Mouse (Mus musculus): ENCODE data around the gene Lyz1.
"Not testable (repeated sequence)": the region's sequence is repeated elsewhere in the genome, so short reads cannot be mapped to it uniquely, and the experiment has no call there.

Lyz1 gene

DNA sequence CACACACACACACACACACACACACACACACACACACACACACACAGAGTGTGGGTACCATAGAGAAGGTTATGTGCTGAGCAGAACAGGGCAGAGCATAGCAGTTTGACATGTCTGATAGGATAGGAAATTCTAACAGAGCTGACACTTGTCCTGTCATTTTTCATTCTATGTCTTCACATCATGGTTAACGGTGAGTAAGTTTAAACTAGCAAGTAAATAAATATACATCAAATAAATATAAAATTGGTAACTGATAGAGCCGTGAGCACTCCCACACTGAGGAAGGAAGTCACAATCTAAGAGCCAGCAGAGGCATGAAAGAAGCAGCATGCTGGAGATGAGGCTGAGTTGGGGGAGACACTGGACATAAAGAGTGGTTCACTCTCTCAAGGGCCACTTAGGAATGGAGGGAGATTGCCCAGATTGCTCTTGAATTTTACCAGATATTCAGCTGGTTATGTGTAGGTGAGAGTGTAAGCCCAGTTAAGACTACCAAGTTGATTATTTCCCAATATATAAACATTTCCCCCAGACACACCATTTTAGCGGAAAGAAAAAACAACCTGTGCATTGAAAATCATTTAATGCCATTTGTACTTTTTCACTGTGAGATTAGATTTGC lies 5.3 kb downstream of the Lyz1 start:
- no peak for DNase-seq (ENCODE audit: low read depth)

GRCm38 (mm10) chr10:117286366-117286970 lies 6.2 kb downstream of the Lyz1 start:
- no peak for DNase-seq (ENCODE audit: low read depth)

GRCm38 (mm10) chr10:117285584-117285983 lies 7.1 kb downstream of the Lyz1 start:
- DNase-seq (ENCODE audit: low read depth): not testable (repeated sequence)

GRCm38 (mm10) chr10:117284578-117285520 lies 7.8 kb downstream of the Lyz1 start:
- no peak for DNase-seq (ENCODE audit: low read depth)

- no peak for DNase-seq (ENCODE audit: low read depth)
These were observed 8.6 kb downstream of the Lyz1 start for GRCm38 (mm10) chr10:117283871-117284577.

GRCm38 (mm10) chr10:117283196-117283595 lies 9.5 kb downstream of the Lyz1 start:
- DNase-seq (ENCODE audit: low read depth): not testable (repeated sequence)

DNA sequence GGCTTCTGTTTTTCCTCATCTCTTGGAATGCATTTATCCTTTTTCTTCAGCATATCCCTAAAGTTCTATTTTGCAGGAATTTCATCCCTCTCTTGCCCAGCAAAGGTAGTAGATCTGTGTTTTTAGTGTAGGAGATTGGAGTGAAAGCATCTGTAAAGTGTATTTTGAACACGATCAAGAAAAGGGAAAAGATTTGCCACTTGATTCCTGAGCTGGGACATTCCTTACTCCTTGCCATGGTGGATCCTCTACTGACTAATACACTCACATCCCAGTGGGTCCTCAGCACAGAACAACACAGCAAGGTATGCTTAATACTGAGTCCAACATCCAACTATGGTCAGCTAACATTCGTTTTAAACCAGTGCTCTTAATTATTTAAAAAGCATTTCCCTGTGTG lies 10.1 kb downstream of the Lyz1 start:
- no peak for DNase-seq (ENCODE audit: low read depth)

- no peak for DNase-seq (ENCODE audit: low read depth)
These were observed 10.6 kb downstream of the Lyz1 start, which contains the start of gene Lyz2 for GRCm38 (mm10) chr10:117282049-117282448. TSS of gene Lyz2 (minus strand) at chr10:117282321.

GRCm38 (mm10) chr10:117281381-117281920 lies 11.2 kb downstream of the Lyz1 start:
- no peak for DNase-seq (ENCODE audit: low read depth)

GRCm38 (mm10) chr10:117280000-117280399 lies 12.7 kb downstream of the Lyz1 start:
- DNase-seq (ENCODE audit: low read depth): no peak

GRCm38 (mm10) chr10:117278510-117278909 lies 14.2 kb downstream of the Lyz1 start:
- DNase-seq (ENCODE audit: low read depth): not testable (repeated sequence)

GRCm38 (mm10) chr10:117277779-117278178 lies 14.9 kb downstream of the Lyz1 start:
- DNase-seq (ENCODE audit: low read depth): not testable (repeated sequence)

GRCm38 (mm10) chr10:117275681-117276369 lies 16.8 kb downstream of the Lyz1 start:
- DNase-seq (ENCODE audit: low read depth): no peak

- DNase-seq (ENCODE audit: low read depth): not testable (repeated sequence)
These were observed 18.0 kb downstream of the Lyz1 start for GRCm38 (mm10) chr10:117274645-117275044.

DNA sequence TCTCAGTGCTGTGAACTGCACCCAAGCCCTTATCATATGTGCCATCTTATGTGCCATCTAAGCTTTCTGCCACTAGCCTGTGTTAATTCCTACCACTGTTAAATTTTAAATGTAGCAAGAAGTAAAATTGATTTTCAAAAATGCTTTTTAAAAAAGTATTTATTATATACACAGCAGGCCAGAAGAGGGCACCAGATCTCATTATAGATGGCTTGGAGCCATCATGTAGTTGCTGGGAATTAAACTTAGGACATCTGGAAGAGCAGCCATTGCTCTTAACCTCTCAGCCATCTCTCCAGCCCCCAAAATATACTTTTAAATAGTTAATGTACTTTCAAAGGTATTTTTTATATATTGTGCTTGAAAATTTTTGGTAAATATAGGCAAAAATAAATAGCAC lies 20.6 kb downstream of the Lyz1 start:
- DNase-seq (ENCODE audit: low read depth): no peak

GRCm38 (mm10) chr10:117259870-117260269 lies 32.8 kb downstream of the Lyz1 start:
- no peak for DNase-seq (ENCODE audit: low read depth)

- no peak for DNase-seq (ENCODE audit: low read depth)
These were observed 54.1 kb downstream of the Lyz1 start, which contains the start of gene 9530003J23Rik for GRCm38 (mm10) chr10:117238603-117239002. TSS of gene 9530003J23Rik (minus strand) at chr10:117238703.

Data from c-Kit-positive CD71-positive TER-119-negative erythroid progenitor cells, embryonic 14.5 days (primary cell).